Mouse (Mus musculus): ENCODE measurements at regions not wholly inside any gene's neighbourhood (a gene's known extent, or its start where the extent isn't known, plus 50 kb on each side); places are given as distances from the start of the nearest gene placed in this dataset.

DNA sequence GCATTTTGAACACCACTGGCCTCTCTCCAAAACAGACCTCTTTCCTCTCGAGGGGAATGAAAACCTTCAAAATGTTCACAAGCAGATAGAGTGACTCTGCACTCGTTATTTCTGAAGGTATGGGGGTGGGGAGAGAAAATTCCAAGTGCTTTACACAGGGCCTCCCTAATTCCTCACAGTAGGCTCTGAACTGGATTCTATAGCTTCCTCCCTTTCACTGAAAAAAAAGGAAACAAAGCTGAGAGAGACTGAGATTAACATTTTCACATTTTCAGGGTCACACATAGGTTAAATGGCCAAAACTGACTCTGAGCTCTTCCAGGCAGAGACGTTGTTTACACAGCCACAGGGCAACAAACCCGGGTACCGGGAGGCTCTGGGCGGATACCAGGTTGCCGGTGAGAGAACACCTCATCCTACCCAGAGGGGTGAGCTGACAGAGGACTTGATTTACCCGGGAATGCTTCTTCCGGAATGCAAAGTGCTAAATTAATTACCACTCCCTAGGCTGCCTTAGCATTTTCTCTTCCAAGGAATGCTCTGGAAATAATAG is 98.5 kb downstream of the Tmco5 start:
- Histone ChIP-seq H3K4me2 (ENCODE audit: low read depth, low read length) (peak overlapping the region; percentile 79; the same call in 1 of the 2 replicates), H3K27ac (ENCODE audit: low read length) (peak overlapping the region; percentile 98), H3K9me3 (ENCODE audit: control insufficient read depth, low read length) (no peaks in the 10 kb centered on the region), H3K4me3 (ENCODE audit: low read length) (no peak overlapping the region), H3K27me3 (ENCODE audit: control insufficient read depth, insufficient read depth, low read depth, low read length) (no peaks in the 10 kb centered on the region), H3K9ac (ENCODE audit: low read length) (peak overlapping the region; percentile 3; the same call in 1 of the 2 replicates), H3K4me1 (replicated peaks; ENCODE audit: control insufficient read depth, insufficient read depth, low read length) (peaks cover 53% of the 10 kb centered on the region), H3K36me3 (ENCODE audit: control insufficient read depth, insufficient read depth, low read length) (no peaks in the 10 kb centered on the region)
- 5% methylated on average over 9 of the region's 9 CpGs for whole genome bisulfite sequencing
- no peak for ATAC-seq (ENCODE audit: low read depth)

DNA sequence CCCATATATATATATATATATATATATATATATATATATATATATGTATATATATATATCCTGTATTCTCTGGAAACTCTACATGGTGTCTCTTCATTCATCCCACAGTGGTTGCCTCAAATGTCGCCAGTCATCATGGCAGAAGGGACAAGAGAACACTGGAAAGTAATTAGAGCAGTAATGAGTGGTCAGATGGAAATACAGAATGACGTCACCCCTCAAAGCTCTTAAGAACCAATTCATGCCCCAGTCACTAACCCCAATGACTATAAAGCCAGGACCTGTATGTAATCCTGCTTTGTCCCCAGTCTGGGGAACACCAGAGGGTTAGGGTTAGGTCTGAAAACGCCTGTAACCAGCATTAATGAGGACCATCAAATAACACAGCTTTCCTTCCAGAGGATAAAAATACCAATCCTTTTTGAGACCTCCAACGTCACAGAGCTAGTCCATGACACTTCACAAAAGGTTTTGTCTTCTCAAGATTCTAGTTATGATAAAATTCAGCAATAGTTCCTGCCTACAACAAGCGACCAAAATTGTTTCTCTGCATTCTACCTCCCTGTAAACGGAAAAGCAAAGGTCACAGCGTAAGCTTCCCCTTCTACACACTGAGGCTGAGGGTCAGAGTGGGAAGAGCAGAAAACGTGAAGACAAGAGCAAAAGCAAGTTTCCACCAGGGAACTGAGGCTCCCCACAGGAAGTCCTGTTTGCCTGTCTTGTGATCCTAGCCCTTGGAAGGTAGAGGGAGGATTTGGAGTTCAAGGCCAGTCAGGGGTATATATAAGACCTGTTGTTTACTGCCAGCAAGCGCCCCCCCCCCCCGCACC is 99.5 kb downstream of the Tmco5 start:
- no peaks in the 10 kb centered on the region for H3K27me3 ChIP-seq (ENCODE audit: control insufficient read depth, insufficient read depth, low read depth, low read length)
- peaks cover 45% of the 10 kb centered on the region for H3K4me1 ChIP-seq (replicated peaks; ENCODE audit: control insufficient read depth, insufficient read depth, low read length)

DNA sequence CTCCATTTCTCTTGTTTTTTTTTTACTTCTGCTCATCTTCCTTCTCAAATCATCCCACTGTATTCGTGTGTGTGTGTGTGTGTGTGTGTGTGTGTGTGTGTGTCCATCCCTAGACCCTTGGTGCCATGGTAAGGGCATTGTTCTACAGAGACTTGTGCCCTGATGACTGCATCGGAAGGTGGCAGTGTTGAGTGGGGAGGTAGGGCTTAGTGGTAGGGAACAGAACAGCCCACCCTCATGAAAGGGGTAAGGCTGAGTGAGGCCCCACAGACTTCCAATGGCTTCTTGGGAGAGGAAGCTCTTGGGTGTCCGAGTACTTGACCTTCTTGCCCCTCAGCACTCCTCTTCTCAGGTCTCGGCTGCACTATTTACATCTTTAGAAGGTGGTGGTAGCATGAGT is 100.3 kb downstream of the Tmco5 start:
- H3K27ac ChIP-seq (ENCODE audit: low read length): no peak overlapping the region
- H3K9ac ChIP-seq (ENCODE audit: low read length): no peak overlapping the region
- peaks cover 42% of the 10 kb centered on the region for H3K4me1 ChIP-seq (replicated peaks; ENCODE audit: control insufficient read depth, insufficient read depth, low read length)
- H3K9me3 ChIP-seq (ENCODE audit: control insufficient read depth, low read length): peaks cover 3% of the 10 kb centered on the region; the same call in 1 of the 2 replicates
- no peak overlapping the region for H3K4me3 ChIP-seq (ENCODE audit: low read length)
- WGBS: 62% methylated on average over 4 of the region's 4 CpGs
- no peaks in the 10 kb centered on the region for H3K36me3 ChIP-seq (ENCODE audit: control insufficient read depth, insufficient read depth, low read length)
- no peak for ATAC-seq (ENCODE audit: low read depth)
- no peak overlapping the region for H3K4me2 ChIP-seq (ENCODE audit: low read depth, low read length)
- H3K27me3 ChIP-seq (ENCODE audit: control insufficient read depth, insufficient read depth, low read depth, low read length): no peaks in the 10 kb centered on the region

More for the DNA sequence above, 99.5 kb downstream of the Tmco5 start:
- Histone ChIP-seq H3K4me2 (ENCODE audit: low read depth, low read length) (no peak overlapping the region), H3K4me3 (ENCODE audit: low read length) (no peak overlapping the region), H3K9ac (ENCODE audit: low read length) (no peak overlapping the region), H3K9me3 (ENCODE audit: control insufficient read depth, low read length) (peaks cover 3% of the 10 kb centered on the region; the same call in 1 of the 2 replicates), H3K27ac (ENCODE audit: low read length) (no peak overlapping the region), H3K36me3 (ENCODE audit: control insufficient read depth, insufficient read depth, low read length) (no peaks in the 10 kb centered on the region)
- 60% methylated on average over 10 of the region's 10 CpGs for WGBS
- ATAC-seq (ENCODE audit: low read depth): no peak

DNA sequence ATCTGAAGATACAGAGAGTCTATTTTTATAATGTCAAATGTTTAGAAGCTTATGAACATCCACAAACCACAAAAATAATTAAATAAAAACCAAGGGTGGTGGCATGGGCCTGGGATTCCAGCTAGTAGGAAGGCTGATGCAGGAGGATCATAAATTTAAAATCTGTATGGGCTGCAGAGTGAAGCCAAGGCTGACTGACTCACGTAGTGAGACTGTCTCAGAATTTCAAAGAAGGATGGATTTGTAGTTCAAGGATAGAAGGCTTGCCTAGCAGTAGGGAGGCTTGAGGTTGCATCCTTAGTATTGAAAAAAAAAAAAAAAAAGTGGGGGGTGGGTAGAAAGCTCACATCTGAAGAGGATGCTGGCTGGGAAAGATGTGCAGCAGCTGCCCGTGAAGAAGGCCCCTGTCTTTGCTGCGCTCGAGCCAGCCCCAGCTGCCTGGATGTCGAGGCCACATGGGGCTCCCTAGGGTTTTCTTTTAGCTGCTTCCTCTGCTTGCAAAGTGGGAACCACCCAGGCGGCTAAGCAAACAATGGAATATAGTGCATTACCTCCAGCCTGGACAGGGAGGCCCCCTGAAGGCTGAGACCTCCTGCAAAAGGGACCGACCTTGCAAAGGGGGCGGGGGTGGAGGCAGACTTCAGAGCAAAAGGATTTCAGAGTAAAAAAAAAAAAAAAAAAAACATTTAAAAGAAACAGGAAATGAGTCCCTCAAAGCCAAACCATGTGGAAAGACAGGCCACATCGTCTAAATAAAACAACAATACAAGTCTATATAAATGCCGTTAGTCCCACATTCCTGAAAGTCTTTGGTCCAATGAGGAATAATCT is 101.3 kb downstream of the Tmco5 start:
- peaks cover 35% of the 10 kb centered on the region for H3K4me1 ChIP-seq (replicated peaks; ENCODE audit: control insufficient read depth, insufficient read depth, low read length)
- peaks cover 3% of the 10 kb centered on the region; the same call in 1 of the 2 replicates for H3K9me3 ChIP-seq (ENCODE audit: control insufficient read depth, low read length)
- H3K9ac ChIP-seq (ENCODE audit: low read length): no peak overlapping the region; the same call in 1 of the 2 replicates
- ATAC-seq (ENCODE audit: low read depth): peak; percentile 23
- H3K4me3 ChIP-seq (ENCODE audit: low read length): no peak overlapping the region
- no peaks in the 10 kb centered on the region for H3K36me3 ChIP-seq (ENCODE audit: control insufficient read depth, insufficient read depth, low read length)
- no peaks in the 10 kb centered on the region for H3K27me3 ChIP-seq (ENCODE audit: control insufficient read depth, insufficient read depth, low read depth, low read length)
- no peak overlapping the region for H3K4me2 ChIP-seq (ENCODE audit: low read depth, low read length)
- 5% methylated on average over 10 of the region's 10 CpGs for WGBS
- peak overlapping the region; percentile 76 for H3K27ac ChIP-seq (ENCODE audit: low read length)

DNA sequence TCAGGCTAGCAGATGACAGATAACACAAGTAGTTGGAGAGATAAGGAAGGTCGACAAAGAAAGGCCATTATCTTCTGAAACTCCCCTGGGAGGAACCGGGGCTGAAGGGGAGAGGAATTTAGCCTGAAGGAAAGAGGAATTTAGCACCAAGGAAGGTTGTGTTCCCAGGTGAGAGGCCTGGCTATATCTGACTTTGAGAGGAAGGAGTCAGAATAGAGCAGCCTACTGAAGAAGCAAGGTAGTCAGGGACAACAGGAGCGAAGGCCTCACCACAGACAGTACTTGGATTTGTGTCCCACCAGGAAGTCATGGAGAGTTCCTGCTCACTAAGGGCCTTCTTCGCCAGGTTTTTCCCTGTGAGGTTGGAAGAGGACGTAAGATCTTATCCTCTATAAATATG is 102.2 kb downstream of the Tmco5 start:
- Histone ChIP-seq H3K27ac (ENCODE audit: low read length) (peak overlapping the region; percentile 70), H3K4me2 (ENCODE audit: low read depth, low read length) (no peak overlapping the region), H3K4me1 (replicated peaks; ENCODE audit: control insufficient read depth, insufficient read depth, low read length) (peaks cover 31% of the 10 kb centered on the region), H3K36me3 (ENCODE audit: control insufficient read depth, insufficient read depth, low read length) (no peaks in the 10 kb centered on the region), H3K4me3 (ENCODE audit: low read length) (no peak overlapping the region), H3K27me3 (ENCODE audit: control insufficient read depth, insufficient read depth, low read depth, low read length) (no peaks in the 10 kb centered on the region), H3K9me3 (ENCODE audit: control insufficient read depth, low read length) (peaks cover 3% of the 10 kb centered on the region; the same call in 1 of the 2 replicates), H3K9ac (ENCODE audit: low read length) (no peak overlapping the region)
- WGBS: 38% methylated on average over 5 of the region's 5 CpGs
- no peak for ATAC-seq (ENCODE audit: low read depth)

DNA sequence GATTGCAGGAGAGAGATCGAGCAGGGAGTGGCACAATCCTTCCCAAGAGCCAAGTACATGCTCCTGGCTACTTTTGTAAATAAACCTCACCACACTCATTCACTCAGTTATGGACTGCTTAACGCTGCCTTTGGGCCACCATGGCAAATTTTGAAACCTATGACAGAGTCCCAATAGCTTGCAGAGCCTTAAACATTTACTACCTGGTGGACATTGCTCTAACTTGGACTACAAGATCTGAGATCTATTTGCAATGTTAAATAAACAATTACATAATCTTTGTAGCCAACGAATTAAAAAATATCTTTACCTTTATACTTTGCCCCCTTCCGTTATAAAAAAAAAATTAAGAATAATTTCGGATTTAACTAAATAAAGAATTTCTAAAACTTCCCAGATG is 104.9 kb downstream of the Tmco5 start:
- Histone ChIP-seq H3K27me3 (ENCODE audit: control insufficient read depth, insufficient read depth, low read depth, low read length) (no peaks in the 10 kb centered on the region), H3K4me1 (replicated peaks; ENCODE audit: control insufficient read depth, insufficient read depth, low read length) (peaks cover 19% of the 10 kb centered on the region), H3K27ac (ENCODE audit: low read length) (no peak overlapping the region), H3K36me3 (ENCODE audit: control insufficient read depth, insufficient read depth, low read length) (no peaks in the 10 kb centered on the region), H3K4me3 (ENCODE audit: low read length) (no peak overlapping the region), H3K4me2 (ENCODE audit: low read depth, low read length) (no peak overlapping the region), H3K9me3 (ENCODE audit: control insufficient read depth, low read length) (peaks cover 3% of the 10 kb centered on the region; the same call in 1 of the 2 replicates), H3K9ac (ENCODE audit: low read length) (no peak overlapping the region)
- no peak for ATAC-seq (ENCODE audit: low read depth)
- 73% methylated on average over 5 of the region's 5 CpGs for WGBS

DNA sequence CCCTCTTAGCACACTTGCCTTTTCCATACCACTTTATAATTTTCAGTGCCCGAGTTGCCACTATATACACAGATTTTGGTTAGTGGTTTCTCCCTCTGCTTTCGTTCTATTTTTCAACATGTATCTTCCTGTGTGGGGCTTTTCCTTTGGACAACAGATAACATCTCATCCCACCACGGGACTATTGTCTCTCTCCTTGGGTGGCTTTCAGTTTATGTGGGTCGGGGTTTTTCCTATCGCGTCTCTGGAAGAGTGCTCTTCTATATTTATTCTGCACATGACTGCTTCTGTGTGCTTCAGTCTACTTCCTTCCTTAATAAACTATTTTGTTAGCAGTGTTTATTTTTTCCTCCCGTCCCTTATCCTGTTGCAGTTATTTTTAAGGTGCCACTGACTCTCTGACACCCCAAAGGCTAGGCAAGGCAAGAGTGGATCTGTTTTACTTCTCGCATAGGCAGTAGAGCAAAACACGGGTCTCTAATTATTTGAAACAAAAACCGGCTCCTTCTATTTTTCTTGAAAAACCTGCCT is 105.4 kb downstream of the Tmco5 start:
- ATAC-seq (ENCODE audit: low read depth): no peak
- H3K9ac ChIP-seq (ENCODE audit: low read length): no peak overlapping the region
- no peaks in the 10 kb centered on the region for H3K27me3 ChIP-seq (ENCODE audit: control insufficient read depth, insufficient read depth, low read depth, low read length)
- no peak overlapping the region for H3K27ac ChIP-seq (ENCODE audit: low read length)
- peaks cover 18% of the 10 kb centered on the region for H3K4me1 ChIP-seq (replicated peaks; ENCODE audit: control insufficient read depth, insufficient read depth, low read length)
- H3K36me3 ChIP-seq (ENCODE audit: control insufficient read depth, insufficient read depth, low read length): no peaks in the 10 kb centered on the region
- no peak overlapping the region for H3K4me2 ChIP-seq (ENCODE audit: low read depth, low read length)
- H3K9me3 ChIP-seq (ENCODE audit: control insufficient read depth, low read length): peaks cover 3% of the 10 kb centered on the region; the same call in 1 of the 2 replicates
- WGBS: 23% methylated on average over 10 of the region's 10 CpGs
- no peak overlapping the region for H3K4me3 ChIP-seq (ENCODE audit: low read length)

DNA sequence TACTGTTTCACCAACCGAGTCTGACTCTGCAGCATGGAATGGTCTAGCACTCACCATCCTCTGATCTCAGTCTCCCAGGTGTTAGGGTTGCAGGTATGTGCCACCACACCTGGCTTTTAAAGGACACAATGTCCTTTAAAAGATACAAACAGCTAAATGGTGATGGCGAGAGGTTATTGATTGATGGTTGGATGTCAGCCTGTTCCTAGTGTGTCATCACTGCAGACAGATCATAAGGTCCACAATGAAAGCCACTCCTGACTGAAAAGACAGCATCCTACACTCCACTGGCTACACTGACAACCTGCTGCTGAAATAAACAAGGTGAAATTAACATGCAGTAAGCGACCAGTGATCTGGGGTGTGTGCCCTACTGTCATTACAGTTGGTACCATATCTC is 106.1 kb downstream of the Tmco5 start:
- Histone ChIP-seq H3K9ac (ENCODE audit: low read length) (no peak overlapping the region), H3K4me3 (ENCODE audit: low read length) (no peak overlapping the region), H3K4me2 (ENCODE audit: low read depth, low read length) (no peak overlapping the region), H3K4me1 (replicated peaks; ENCODE audit: control insufficient read depth, insufficient read depth, low read length) (peaks cover 15% of the 10 kb centered on the region), H3K27ac (ENCODE audit: low read length) (no peak overlapping the region), H3K36me3 (ENCODE audit: control insufficient read depth, insufficient read depth, low read length) (no peaks in the 10 kb centered on the region), H3K9me3 (ENCODE audit: control insufficient read depth, low read length) (peaks cover 3% of the 10 kb centered on the region; the same call in 1 of the 2 replicates), H3K27me3 (ENCODE audit: control insufficient read depth, insufficient read depth, low read depth, low read length) (no peaks in the 10 kb centered on the region)
- ATAC-seq (ENCODE audit: low read depth): no peak
- 57% methylated on average over 3 of the region's 3 CpGs for WGBS

DNA sequence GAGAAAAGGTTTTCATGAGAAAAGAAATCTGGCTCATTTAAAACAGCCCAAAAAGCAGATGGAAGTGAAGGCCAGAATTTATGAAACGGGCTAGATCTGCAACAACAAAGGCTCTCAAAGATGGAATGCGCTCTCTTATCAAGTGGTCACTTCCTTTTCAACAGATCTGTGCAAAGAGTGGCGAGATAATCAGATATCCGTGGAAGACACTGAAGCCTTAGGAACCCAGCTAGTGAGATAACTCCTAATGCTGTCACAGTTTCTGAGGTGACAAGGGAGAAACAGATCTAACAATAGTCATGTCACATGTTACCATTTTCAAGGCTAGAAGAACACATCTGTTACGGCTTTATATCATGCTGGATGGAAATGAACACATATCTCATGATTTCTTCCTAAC is 107.1 kb downstream of the Tmco5 start:
- H3K4me3 ChIP-seq (ENCODE audit: low read length): no peak overlapping the region
- ATAC-seq (ENCODE audit: low read depth): no peak
- no peak overlapping the region for H3K9ac ChIP-seq (ENCODE audit: low read length)
- no peaks in the 10 kb centered on the region for H3K27me3 ChIP-seq (ENCODE audit: control insufficient read depth, insufficient read depth, low read depth, low read length)
- H3K36me3 ChIP-seq (ENCODE audit: control insufficient read depth, insufficient read depth, low read length): no peaks in the 10 kb centered on the region
- H3K9me3 ChIP-seq (ENCODE audit: control insufficient read depth, low read length): peaks cover 3% of the 10 kb centered on the region; the same call in 1 of the 2 replicates
- no peak overlapping the region for H3K4me2 ChIP-seq (ENCODE audit: low read depth, low read length)
- H3K27ac ChIP-seq (ENCODE audit: low read length): no peak overlapping the region
- H3K4me1 ChIP-seq (replicated peaks; ENCODE audit: control insufficient read depth, insufficient read depth, low read length): peaks cover 6% of the 10 kb centered on the region
- 28% methylated on average over 5 of the region's 5 CpGs for WGBS

Data from lung, embryonic 16.5 days (tissue).